Mouse (Mus musculus): ENCODE results near the gene Tnfrsf25.

GRCm38 (mm10) chr4:152157779-152158584 lies 42.2 kb downstream of the Tnfrsf25 start:
- TF ChIP-seq CTCF (IDR thresholded peaks at IDR 0.05; ENCODE audit: borderline replicate concordance, insufficient read depth, low read length): no peak
- no peak for TF ChIP-seq POLR2A (IDR thresholded peaks at IDR 0.05; ENCODE audit: low read depth, low read length)
